Mouse (Mus musculus) olfactory bulb, adult 2 months (tissue): ENCODE data around the gene Slc25a5.

Source experiments
- CTCF ChIP-seq: fragments of 200-500 bp; IDR thresholded peaks from 2 replicates; pipeline ENCODE4 v1.5.1; 2012; ENCODE audit warnings: low read depth, mild to moderate bottlenecking, low read length, moderate library complexity; ENCODE audit not compliant: insufficient read depth
- POLR2A ChIP-seq: fragments of 200-500 bp; IDR thresholded peaks from 2 replicates; pipeline ENCODE4 v1.6.1; 2012; ENCODE audit warnings: mild to moderate bottlenecking, low read depth, low read length, moderate library complexity; ENCODE audit not compliant: insufficient read depth

- TF ChIP-seq POLR2A: no peak
- TF ChIP-seq CTCF: no peak
These were observed 31.4 kb downstream of the Slc25a5 start for GRCm38 (mm10) chrX:36826873-36827272.
